Mouse (Mus musculus): Measurements from ENCODE around the gene Fancd2os.

The Fancd2os gene

DNA sequence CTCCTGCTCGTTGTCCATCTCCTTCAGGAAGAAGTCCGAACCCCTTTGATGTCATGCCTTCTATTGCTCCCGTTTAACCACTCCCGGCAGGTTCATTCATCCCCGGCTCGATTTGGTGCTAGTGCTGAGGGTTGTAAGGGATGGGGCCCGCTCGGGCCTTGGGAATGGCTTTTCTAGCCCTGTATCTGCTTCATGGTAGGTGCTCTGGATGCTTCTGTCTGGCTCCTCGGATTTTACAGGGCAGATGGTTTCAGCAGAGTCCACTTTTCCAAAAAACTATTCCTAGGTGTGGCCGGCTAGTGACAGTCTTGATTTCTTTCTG lies 4.7 kb upstream of the Fancd2os start:
- no peak for DNase-seq (ENCODE audit: low spot score)

- peak; percentile 79 for DNase-seq (ENCODE audit: low spot score)
Observed at GRCm38 (mm10) chr6:113604432-113605223, 4.1 kb upstream of the Fancd2os start, which contains the start of gene Brk1. Brk1 (plus strand) TSS chr6:113604772.

GRCm38 (mm10) chr6:113603993-113604392 lies 3.5 kb upstream of the Fancd2os start:
- no peak for DNase-seq (ENCODE audit: low spot score)

GRCm38 (mm10) chr6:113602821-113603220 lies 2.3 kb upstream of the Fancd2os start:
- no peak for DNase-seq (ENCODE audit: low spot score)

DNA sequence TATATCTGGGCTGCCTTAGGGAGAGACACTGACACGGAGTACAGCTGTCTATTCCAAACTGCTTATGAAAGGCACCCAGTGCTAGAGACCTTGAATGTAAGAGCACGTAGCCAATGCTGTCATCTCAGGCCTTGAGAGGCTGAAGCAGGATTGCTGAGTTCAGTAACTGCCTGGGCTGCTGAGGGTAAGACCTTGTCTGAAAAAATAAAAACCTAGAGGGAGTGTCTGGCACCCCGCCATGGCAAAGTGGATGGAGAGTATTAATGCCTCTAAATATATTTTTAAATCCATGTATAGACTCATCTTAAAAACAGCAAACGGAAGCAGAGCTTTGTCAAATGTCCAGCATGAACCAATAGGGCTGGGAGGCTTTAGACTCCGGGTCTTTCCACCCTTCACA lies 682 bp downstream of the Fancd2os start:
- DNase-seq (ENCODE audit: low spot score), result no peak

GRCm38 (mm10) chr6:113597945-113598344 lies 2.6 kb downstream of the Fancd2os start:
- DNase-seq (ENCODE audit: low spot score), result no peak

DNA sequence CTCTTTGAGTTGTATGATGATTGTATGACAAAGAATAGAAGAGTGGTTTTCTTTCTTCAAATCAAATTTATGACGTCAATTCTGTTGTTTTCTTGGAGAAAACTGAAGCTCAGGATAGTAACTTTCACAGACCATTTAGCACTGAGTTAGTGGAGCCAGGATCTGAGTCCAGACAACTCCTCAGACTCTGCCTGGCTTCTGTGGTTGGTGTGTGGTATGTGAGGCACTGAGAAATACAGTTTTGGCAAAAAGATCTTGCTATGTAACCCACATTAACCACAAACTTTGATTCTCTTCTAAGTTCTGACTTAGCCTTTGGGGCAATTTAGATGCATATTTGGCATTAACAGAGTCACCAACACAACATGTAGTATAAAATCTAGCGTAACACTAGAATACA lies 7.9 kb downstream of the Fancd2os start:
- DNase-seq (ENCODE audit: low spot score), result no peak

GRCm38 (mm10) chr6:113586466-113587183 lies 13.9 kb downstream of the Fancd2os start:
- peak; percentile 49 for DNase-seq (ENCODE audit: low spot score)

GRCm38 (mm10) chr6:113585065-113585464 lies 15.4 kb downstream of the Fancd2os start:
- DNase-seq (ENCODE audit: low spot score), result no peak

DNA sequence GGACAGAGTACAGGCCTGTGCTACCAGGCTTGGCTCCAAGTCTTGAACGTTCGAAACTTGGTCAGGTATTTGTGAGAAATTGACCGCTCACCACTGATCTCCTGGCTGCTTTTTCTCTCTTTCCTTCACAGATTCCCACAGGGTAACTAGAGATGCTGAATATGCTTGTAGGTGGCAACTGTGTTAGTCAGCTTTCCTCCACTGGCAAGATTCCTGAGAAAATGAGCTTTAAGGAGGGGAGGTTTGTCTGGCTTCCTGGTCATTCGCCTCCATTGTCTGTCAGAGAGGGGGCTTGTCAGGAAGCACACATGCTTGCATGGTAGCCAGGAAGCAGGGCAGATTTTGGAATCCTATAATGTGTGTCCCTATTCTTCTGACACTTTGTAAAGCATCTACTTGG lies 17.5 kb downstream of the Fancd2os start:
- DNase-seq (ENCODE audit: low spot score), result no peak

DNA sequence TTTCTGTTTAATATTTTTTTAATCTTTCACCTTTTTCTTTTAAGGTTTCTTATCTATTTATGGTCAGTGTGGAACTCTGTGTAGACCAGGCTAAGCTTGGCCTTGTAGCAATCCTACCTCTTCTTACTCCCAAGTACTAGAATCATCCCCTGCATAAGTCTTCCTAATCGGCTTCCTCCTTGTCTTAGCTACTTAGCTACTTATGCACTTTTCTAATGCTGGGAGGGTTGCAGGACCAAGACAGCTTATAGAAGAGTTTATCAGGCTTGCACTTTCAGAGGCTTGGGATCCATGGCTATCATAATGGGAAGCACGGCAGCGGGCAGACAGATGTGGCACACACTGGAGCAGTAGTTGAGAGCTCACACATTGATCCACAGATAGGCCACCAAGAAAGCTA lies 21.2 kb downstream of the Fancd2os start:
- no peak for DNase-seq (ENCODE audit: low spot score)

DNA sequence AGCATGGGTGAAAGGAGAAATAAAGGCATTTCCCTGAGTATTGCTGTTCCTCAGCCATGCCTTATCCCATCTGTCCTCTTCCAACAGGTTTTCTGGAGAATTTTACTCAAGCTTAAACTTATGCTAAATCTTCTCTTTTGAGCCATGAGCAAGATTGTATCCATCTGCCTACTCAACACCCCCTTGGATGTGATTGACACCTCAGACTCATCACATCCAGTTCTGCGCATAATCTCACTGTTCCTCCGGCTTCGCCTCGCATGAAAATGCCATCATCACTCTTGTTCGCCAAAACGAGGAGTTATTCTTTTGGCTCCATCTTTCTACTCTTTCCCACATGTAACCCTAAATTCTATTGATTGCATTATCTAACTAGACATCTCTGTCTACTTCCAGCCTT lies 24.5 kb downstream of the Fancd2os start:
- no peak for DNase-seq (ENCODE audit: low spot score)

DNA sequence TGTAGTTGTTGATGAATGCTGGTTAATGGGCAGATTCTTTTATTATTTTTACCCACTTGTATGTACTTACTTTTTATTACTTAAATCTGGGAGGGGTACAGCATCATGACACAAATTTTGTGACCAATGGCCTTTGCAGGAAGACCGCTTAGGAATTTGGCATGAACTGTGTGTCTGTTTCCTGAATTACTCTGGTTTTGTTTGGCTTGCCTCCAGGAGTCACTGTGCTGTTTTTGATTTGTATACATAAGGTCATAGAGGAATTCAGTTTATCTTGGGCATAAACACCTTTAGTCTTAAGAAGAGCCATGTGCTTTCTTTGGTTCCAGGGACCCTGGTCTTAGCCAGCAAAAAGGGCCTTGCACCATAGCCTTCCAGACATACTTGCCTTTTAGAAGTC lies 36.0 kb downstream of the Fancd2os start:
- DNase-seq (ENCODE audit: low spot score), result no peak

DNA sequence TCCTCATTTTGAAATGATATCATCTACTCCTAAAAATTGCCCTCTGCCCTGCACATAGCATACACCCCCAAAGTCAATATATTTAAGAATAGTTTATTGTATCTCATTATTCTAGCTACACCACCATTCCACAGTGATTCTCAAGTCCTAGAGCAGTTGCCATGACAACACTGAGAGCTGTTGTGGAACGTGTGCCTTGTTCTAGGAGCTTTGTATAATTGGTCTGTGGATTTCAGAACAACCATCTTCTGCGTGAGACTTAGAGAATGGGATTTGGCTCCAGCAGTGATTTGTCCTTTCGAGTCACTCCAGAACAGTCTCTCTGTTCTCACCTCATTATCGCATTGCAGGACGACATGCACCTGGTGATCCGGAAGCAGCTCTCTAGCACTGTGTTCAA lies 40.8 kb downstream of the Fancd2os start:
- DNase-seq (ENCODE audit: low spot score), result no peak
